Mouse (Mus musculus): ENCODE measurements around the gene Rftn1.

- TF ChIP-seq CTCF (IDR thresholded peaks at IDR 0.05; ENCODE audit: borderline replicate concordance, control insufficient read depth, extremely low read depth, insufficient read depth, low read length, poor library complexity) (no peak), POLR2A (IDR thresholded peaks at IDR 0.05; ENCODE audit: control insufficient read depth, extremely low read depth, insufficient read depth, low read length, poor library complexity) (no peak)
Observed at GRCm38 (mm10) chr17:50025651-50026050, 164.8 kb downstream of the Rftn1 start.

All from thymus, adult 2 months (tissue).